Mouse (Mus musculus) lung, adult 2 months (tissue): Measurements from ENCODE around the gene Ing1.
A peak's percentile ranks its signal among the peaks of the same experiment; 100 is the strongest.

Experiments used
- CTCF ChIP-seq: fragments of 200-500 bp; IDR thresholded peaks from 2 replicates; pipeline ENCODE4 v1.5.1; 2011; ENCODE audit warnings: mild to moderate bottlenecking, low read length, control low read depth; ENCODE audit not compliant: insufficient read depth
- POLR2A ChIP-seq: fragments of 200-500 bp; IDR thresholded peaks from 2 replicates; pipeline ENCODE4 v1.6.1; 2011; ENCODE audit warnings: low read depth, mild to moderate bottlenecking, control low read depth, low read length, borderline replicate concordance; ENCODE audit errors: extremely low read depth

- peak; percentile 63 for TF ChIP-seq CTCF
- no peak for TF ChIP-seq POLR2A
These were observed 5.7 kb upstream of the Ing1 start for GRCm38 (mm10) chr8:11549706-11550105.
